Mouse (Mus musculus): ENCODE measurements around the gene Polr3c. TPM values are rescaled to one million over a fixed set of nuclear protein-coding genes. Genes with fewer than 3 reads are reported as not detected.
A peak's percentile ranks its signal among the peaks of the same experiment; 100 is the strongest.

Gene Polr3c
- polyA plus RNA-seq, 1 experiment from 2014 or later: 27.8 TPM

- no peak overlapping the region for H3K4me2 ChIP-seq (ENCODE audit: low read length)
- no peak overlapping the region for H3K9ac ChIP-seq (ENCODE audit: low read length)
- no peak for DNase-seq (ENCODE audit: low spot score)
- H3K4me3 ChIP-seq (ENCODE audit: low read depth, low read length): no peak overlapping the region
- H3K27ac ChIP-seq (ENCODE audit: low read depth, low read length): no peak overlapping the region
- no peaks in the 10 kb centered on the region for H3K27me3 ChIP-seq (replicated peaks; ENCODE audit: control insufficient read depth, insufficient read depth, low read length)
- peaks cover 4% of the 10 kb centered on the region for H3K4me1 ChIP-seq (ENCODE audit: control insufficient read depth, insufficient read depth, low read length)
- peaks cover 49% of the 10 kb centered on the region for H3K36me3 ChIP-seq (ENCODE audit: control insufficient read depth, insufficient read depth, low read length)
- no peaks in the 10 kb centered on the region for H3K9me3 ChIP-seq (replicated peaks; ENCODE audit: control insufficient read depth, low read length)
- 78% methylated on average over 4 of the region's 4 CpGs for WGBS
- ATAC-seq: no peak
Measured at GRCm38 (mm10) chr3:96701003-96701402, 26.4 kb downstream of the Polr3c start.

GRCm38 (mm10) chr3:96700376-96700775, 27.1 kb downstream of the Polr3c start:
- ATAC-seq (no peak), DNase-seq (ENCODE audit: low spot score) (peak; percentile 45)
- Histone ChIP-seq H3K4me3 (ENCODE audit: low read depth, low read length) (no peak overlapping the region), H3K9me3 (replicated peaks; ENCODE audit: control insufficient read depth, low read length) (no peaks in the 10 kb centered on the region), H3K4me2 (ENCODE audit: low read length) (no peak overlapping the region), H3K36me3 (ENCODE audit: control insufficient read depth, insufficient read depth, low read length) (peaks cover 49% of the 10 kb centered on the region), H3K27ac (ENCODE audit: low read depth, low read length) (no peak overlapping the region), H3K27me3 (replicated peaks; ENCODE audit: control insufficient read depth, insufficient read depth, low read length) (no peaks in the 10 kb centered on the region), H3K9ac (ENCODE audit: low read length) (no peak overlapping the region), H3K4me1 (ENCODE audit: control insufficient read depth, insufficient read depth, low read length) (peaks cover 7% of the 10 kb centered on the region)
- 54% methylated on average over 7 of the region's 7 CpGs for WGBS

- Histone ChIP-seq H3K4me2 (ENCODE audit: low read length) (no peak overlapping the region), H3K4me3 (ENCODE audit: low read depth, low read length) (no peak overlapping the region), H3K9ac (ENCODE audit: low read length) (no peak overlapping the region), H3K4me1 (ENCODE audit: control insufficient read depth, insufficient read depth, low read length) (peaks cover 7% of the 10 kb centered on the region), H3K36me3 (ENCODE audit: control insufficient read depth, insufficient read depth, low read length) (peaks cover 40% of the 10 kb centered on the region), H3K27ac (ENCODE audit: low read depth, low read length) (no peak overlapping the region), H3K27me3 (replicated peaks; ENCODE audit: control insufficient read depth, insufficient read depth, low read length) (no peaks in the 10 kb centered on the region), H3K9me3 (replicated peaks; ENCODE audit: control insufficient read depth, low read length) (no peaks in the 10 kb centered on the region)
- no peak for ATAC-seq
- no peak for DNase-seq (ENCODE audit: low spot score)
- WGBS: 64% methylated on average over 19 of the region's 19 CpGs
Measured at GRCm38 (mm10) chr3:96698993-96699690, 28.3 kb downstream of the Polr3c start.

- 1% methylated on average over 74 of the region's 85 CpGs for WGBS
- Histone ChIP-seq H3K27me3 (replicated peaks; ENCODE audit: control insufficient read depth, insufficient read depth, low read length) (no peaks in the 10 kb centered on the region), H3K9me3 (replicated peaks; ENCODE audit: control insufficient read depth, low read length) (no peaks in the 10 kb centered on the region), H3K4me1 (ENCODE audit: control insufficient read depth, insufficient read depth, low read length) (peaks cover 7% of the 10 kb centered on the region), H3K9ac (ENCODE audit: low read length) (peak overlapping the region; percentile 79), H3K27ac (ENCODE audit: low read depth, low read length) (peak overlapping the region; percentile 91), H3K4me3 (ENCODE audit: low read depth, low read length) (peak overlapping the region; percentile 82), H3K36me3 (ENCODE audit: control insufficient read depth, insufficient read depth, low read length) (peaks cover 22% of the 10 kb centered on the region), H3K4me2 (ENCODE audit: low read length) (peak overlapping the region; percentile 72)
- ATAC-seq: peak; percentile 91
- peak; percentile 87 for DNase-seq (ENCODE audit: low spot score)
Measured at GRCm38 (mm10) chr3:96696766-96697732, 30.4 kb downstream of the Polr3c start.

GRCm38 (mm10) chr3:96696198-96696765, 31.1 kb downstream of the Polr3c start, which contains the start of gene Pias3:
Gene Pias3 (plus strand): TSS chr3:96696384.
- peak; percentile 80 for DNase-seq (ENCODE audit: low spot score)

DNA sequence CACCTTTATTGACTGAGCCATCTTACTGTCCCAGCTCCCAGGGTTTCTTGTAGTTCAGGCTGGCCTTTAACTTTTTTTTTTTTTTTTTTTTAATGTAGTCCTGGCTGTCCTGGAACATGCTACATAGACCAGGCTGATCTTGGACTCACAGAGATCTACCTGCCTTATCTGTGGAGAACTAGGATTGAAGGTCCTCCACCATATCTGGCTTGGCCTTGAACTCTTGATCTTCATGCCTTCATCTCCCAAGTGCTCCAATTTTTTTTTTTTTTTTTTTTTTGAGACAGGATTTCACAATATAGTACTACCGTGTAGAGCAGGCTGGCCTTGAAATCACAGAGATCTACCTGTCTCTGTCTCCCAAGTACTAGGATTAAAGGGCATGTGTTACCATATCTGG, 33.8 kb downstream of the Polr3c start:
- ATAC-seq: no peak
- Histone ChIP-seq H3K9me3 (replicated peaks; ENCODE audit: control insufficient read depth, low read length) (no peaks in the 10 kb centered on the region), H3K36me3 (ENCODE audit: control insufficient read depth, insufficient read depth, low read length) (no peaks in the 10 kb centered on the region), H3K27me3 (replicated peaks; ENCODE audit: control insufficient read depth, insufficient read depth, low read length) (no peaks in the 10 kb centered on the region), H3K27ac (ENCODE audit: low read depth, low read length) (no peak overlapping the region), H3K4me2 (ENCODE audit: low read length) (no peak overlapping the region), H3K9ac (ENCODE audit: low read length) (no peak overlapping the region), H3K4me3 (ENCODE audit: low read depth, low read length) (no peak overlapping the region), H3K4me1 (ENCODE audit: control insufficient read depth, insufficient read depth, low read length) (peaks cover 9% of the 10 kb centered on the region)
- WGBS: 97% methylated on average over 1 of the region's 1 CpGs
- DNase-seq (ENCODE audit: low spot score): no peak

More at GRCm38 (mm10) chr3:96696198-96696765, 31.1 kb downstream of the Polr3c start, which contains the start of gene Pias3:
- Histone ChIP-seq H3K4me3 (ENCODE audit: low read depth, low read length) (peak within 1 kb of the TSS; percentile 82), H3K9me3 (replicated peaks; ENCODE audit: control insufficient read depth, low read length) (no peaks in the 10 kb centered on the region), H3K9ac (ENCODE audit: low read length) (peak within 1 kb of the TSS; percentile 79), H3K4me1 (ENCODE audit: control insufficient read depth, insufficient read depth, low read length) (peaks cover 7% of the 10 kb centered on the region), H3K36me3 (ENCODE audit: control insufficient read depth, insufficient read depth, low read length) (peaks cover 14% of the 10 kb centered on the region), H3K4me2 (ENCODE audit: low read length) (peak within 1 kb of the TSS; percentile 72), H3K27me3 (replicated peaks; ENCODE audit: control insufficient read depth, insufficient read depth, low read length) (no peaks in the 10 kb centered on the region), H3K27ac (ENCODE audit: low read depth, low read length) (peak within 1 kb of the TSS; percentile 91)
- under 1% methylated on average over 35 of the region's 35 CpGs for WGBS
- ATAC-seq: peak; percentile 78

DNA sequence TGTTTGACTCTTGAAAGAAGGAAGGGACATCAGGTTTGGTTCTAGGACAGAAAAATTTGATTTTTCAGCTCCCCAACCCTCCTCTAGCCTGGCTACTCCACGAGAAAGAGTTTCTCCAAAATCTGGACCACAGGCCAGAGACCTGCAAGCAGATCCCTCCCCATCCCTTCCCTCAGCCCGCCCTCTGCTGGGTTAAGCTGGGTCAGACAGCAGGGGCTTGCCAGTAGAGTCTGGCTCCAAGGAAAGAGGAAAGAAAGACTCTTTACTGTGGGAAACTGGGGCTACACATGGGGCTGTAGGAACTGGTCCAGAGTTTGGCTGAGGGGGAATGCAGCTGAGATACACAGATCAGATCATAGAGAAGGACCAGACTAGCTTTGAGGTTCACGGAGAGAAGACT, 34.9 kb downstream of the Polr3c start:
- ATAC-seq (no peak), DNase-seq (ENCODE audit: low spot score) (no peak)
- Histone ChIP-seq H3K4me3 (ENCODE audit: low read depth, low read length) (no peak overlapping the region), H3K27ac (ENCODE audit: low read depth, low read length) (no peak overlapping the region), H3K9ac (ENCODE audit: low read length) (no peak overlapping the region), H3K4me2 (ENCODE audit: low read length) (no peak overlapping the region), H3K9me3 (replicated peaks; ENCODE audit: control insufficient read depth, low read length) (no peaks in the 10 kb centered on the region), H3K36me3 (ENCODE audit: control insufficient read depth, insufficient read depth, low read length) (no peaks in the 10 kb centered on the region), H3K4me1 (ENCODE audit: control insufficient read depth, insufficient read depth, low read length) (peaks cover 9% of the 10 kb centered on the region), H3K27me3 (replicated peaks; ENCODE audit: control insufficient read depth, insufficient read depth, low read length) (no peaks in the 10 kb centered on the region)
- WGBS: 13% methylated on average over 3 of the region's 3 CpGs

DNA sequence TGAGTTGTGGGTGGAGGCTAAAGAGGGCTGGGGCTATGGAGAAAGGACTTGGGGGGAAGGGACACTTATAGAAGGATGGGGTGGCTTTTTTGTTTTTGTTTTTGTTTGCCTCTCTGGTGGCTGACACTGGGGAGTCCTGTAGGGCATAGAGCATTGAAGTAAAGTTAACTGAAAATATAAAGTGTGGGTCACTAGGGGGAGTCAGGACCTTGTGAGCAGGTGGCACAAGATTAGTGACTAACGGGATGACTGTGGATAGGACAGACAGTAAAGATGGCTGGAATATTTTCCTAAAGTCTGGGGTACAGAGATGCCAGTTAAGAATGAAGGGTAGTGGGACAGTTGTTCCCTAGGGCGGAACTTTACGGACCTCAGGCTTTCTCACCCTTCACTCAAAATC, 37.1 kb downstream of the Polr3c start:
- no peak overlapping the region for H3K9ac ChIP-seq (ENCODE audit: low read length)
- no peak overlapping the region for H3K4me2 ChIP-seq (ENCODE audit: low read length)
- ATAC-seq: no peak
- 0 out of 2 replicates have a peak, but pooled peaks cover 2% of the 10 kb centered on the region for H3K4me1 ChIP-seq (ENCODE audit: control insufficient read depth, insufficient read depth, low read length)
- no peak for DNase-seq (ENCODE audit: low spot score)
- no peaks in the 10 kb centered on the region for H3K27me3 ChIP-seq (replicated peaks; ENCODE audit: control insufficient read depth, insufficient read depth, low read length)
- H3K27ac ChIP-seq (ENCODE audit: low read depth, low read length): no peak overlapping the region
- 52% methylated on average over 3 of the region's 3 CpGs for WGBS
- no peaks in the 10 kb centered on the region for H3K36me3 ChIP-seq (ENCODE audit: control insufficient read depth, insufficient read depth, low read length)
- H3K9me3 ChIP-seq (replicated peaks; ENCODE audit: control insufficient read depth, low read length): no peaks in the 10 kb centered on the region
- no peak overlapping the region for H3K4me3 ChIP-seq (ENCODE audit: low read depth, low read length)
